Mouse (Mus musculus): ENCODE measurements around the gene Fam69a. TPM values are rescaled to one million over a fixed set of nuclear protein-coding genes. Genes with fewer than 3 reads are reported as not detected.

The Fam69a gene
- polyA plus RNA-seq, 1 experiment from 2014 or later, result 26.0 TPM

DNA sequence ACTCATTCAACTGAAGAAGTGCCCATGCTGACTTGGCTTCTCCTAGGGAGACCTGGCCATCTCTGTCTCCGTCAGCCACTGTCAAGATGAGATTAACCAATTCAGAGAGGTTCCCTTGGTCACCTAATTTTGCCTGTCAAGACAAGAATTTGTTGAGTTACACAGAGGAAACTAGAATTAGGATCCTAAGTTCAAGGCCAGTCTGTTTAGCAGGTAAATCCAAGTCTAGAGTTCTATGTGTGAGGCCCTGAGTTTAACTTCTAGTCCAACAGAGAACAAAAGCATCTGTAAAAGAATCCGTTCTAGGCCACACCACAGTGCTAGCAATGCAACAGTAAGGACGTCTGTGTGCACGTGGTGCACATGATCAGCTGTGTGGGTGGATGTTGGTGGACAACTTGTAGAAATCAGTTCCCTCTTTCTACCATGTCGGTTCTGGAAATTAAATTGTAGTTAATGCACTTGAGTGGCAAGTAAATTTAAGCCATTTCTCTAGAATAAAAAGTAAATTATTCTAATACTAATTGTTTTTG lies 76.7 kb downstream of the Fam69a start:
- Histone ChIP-seq H3K27me3 (ENCODE audit: control insufficient read depth, insufficient read depth, low read length) (no peaks in the 10 kb centered on the region), H3K4me3 (ENCODE audit: low read depth, low read length) (no peak overlapping the region), H3K4me2 (ENCODE audit: low read depth) (no peak overlapping the region), H3K9ac (ENCODE audit: low read length) (no peak overlapping the region), H3K36me3 (ENCODE audit: control insufficient read depth, insufficient read depth, low read length) (peaks cover 11% of the 10 kb centered on the region), H3K27ac (ENCODE audit: low read depth, low read length) (no peak overlapping the region), H3K9me3 (ENCODE audit: control insufficient read depth, low read length) (no peaks in the 10 kb centered on the region), H3K4me1 (ENCODE audit: control insufficient read depth, insufficient read depth, low read length) (no peaks in the 10 kb centered on the region)
- no peak for DNase-seq (ENCODE audit: low spot score)
- 65% methylated on average over 5 of the region's 5 CpGs for WGBS
- ATAC-seq (ENCODE audit: insufficient read depth, low FRiP score, low TSS enrichment), result no peak

DNA sequence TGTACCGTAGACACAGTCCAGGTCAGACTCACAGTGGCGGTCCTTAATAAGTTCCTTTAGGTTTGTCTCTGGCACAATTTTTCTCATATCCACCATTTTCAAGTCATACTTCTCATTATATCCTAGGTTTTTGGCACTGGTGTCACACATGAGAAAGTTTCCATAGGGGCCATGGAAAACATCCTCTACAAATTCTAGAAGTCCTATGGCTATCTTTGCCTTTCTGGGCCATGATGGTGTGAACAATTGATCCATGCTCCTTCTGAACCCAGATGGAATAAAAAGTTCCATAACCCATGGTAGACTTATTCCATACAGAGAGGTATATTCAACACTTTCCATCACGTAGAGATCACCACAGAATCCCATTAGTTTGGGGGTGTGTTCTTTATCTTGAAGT lies 77.2 kb downstream of the Fam69a start:
- no peak overlapping the region for H3K4me2 ChIP-seq (ENCODE audit: low read depth)
- H3K9ac ChIP-seq (ENCODE audit: low read length), result no peak overlapping the region
- H3K9me3 ChIP-seq (ENCODE audit: control insufficient read depth, low read length), result no peaks in the 10 kb centered on the region
- WGBS, result 89% methylated on average over 3 of the region's 3 CpGs
- H3K27me3 ChIP-seq (ENCODE audit: control insufficient read depth, insufficient read depth, low read length), result no peaks in the 10 kb centered on the region
- DNase-seq (ENCODE audit: low spot score) (no peak), ATAC-seq (ENCODE audit: insufficient read depth, low FRiP score, low TSS enrichment) (no peak)
- peaks cover 14% of the 10 kb centered on the region for H3K36me3 ChIP-seq (ENCODE audit: control insufficient read depth, insufficient read depth, low read length)
- no peaks in the 10 kb centered on the region for H3K4me1 ChIP-seq (ENCODE audit: control insufficient read depth, insufficient read depth, low read length)
- H3K27ac ChIP-seq (ENCODE audit: low read depth, low read length), result no peak overlapping the region
- no peak overlapping the region for H3K4me3 ChIP-seq (ENCODE audit: low read depth, low read length)

DNA sequence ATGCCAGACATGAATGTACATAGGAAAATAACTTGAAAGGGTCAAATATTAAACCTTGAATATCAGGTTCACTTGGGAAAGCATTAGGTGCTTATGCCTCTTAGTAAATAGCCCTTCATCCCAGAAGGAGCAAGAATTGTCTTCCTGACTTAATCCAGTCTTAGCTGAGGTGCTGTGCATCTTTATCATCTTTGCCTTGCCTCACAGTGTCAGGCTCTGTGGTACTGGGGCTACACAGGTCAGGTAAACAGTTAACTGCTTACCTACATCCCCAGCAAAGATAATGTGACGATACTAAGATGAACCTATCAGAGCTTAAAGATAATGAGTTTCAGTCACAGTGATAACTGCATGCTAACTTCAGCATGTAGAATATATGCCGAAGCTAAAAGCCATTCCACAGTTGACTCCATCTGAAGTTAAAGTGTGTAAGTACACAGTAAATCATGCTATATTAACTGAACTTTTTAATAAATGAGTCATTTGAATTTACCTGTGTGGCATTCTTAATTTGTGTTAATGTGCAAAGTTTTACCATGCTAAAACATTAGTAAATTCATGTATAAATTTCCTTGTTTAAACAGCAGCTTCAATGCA lies 78.3 kb downstream of the Fam69a start:
- Histone ChIP-seq H3K36me3 (ENCODE audit: control insufficient read depth, insufficient read depth, low read length) (peaks cover 19% of the 10 kb centered on the region), H3K9ac (ENCODE audit: low read length) (no peak overlapping the region), H3K27me3 (ENCODE audit: control insufficient read depth, insufficient read depth, low read length) (no peaks in the 10 kb centered on the region), H3K4me3 (ENCODE audit: low read depth, low read length) (no peak overlapping the region), H3K27ac (ENCODE audit: low read depth, low read length) (no peak overlapping the region), H3K9me3 (ENCODE audit: control insufficient read depth, low read length) (no peaks in the 10 kb centered on the region), H3K4me2 (ENCODE audit: low read depth) (no peak overlapping the region), H3K4me1 (ENCODE audit: control insufficient read depth, insufficient read depth, low read length) (no peaks in the 10 kb centered on the region)
- ATAC-seq (ENCODE audit: insufficient read depth, low FRiP score, low TSS enrichment) (no peak), DNase-seq (ENCODE audit: low spot score) (no peak)
- WGBS, result 91% methylated on average over 2 of the region's 2 CpGs

DNA sequence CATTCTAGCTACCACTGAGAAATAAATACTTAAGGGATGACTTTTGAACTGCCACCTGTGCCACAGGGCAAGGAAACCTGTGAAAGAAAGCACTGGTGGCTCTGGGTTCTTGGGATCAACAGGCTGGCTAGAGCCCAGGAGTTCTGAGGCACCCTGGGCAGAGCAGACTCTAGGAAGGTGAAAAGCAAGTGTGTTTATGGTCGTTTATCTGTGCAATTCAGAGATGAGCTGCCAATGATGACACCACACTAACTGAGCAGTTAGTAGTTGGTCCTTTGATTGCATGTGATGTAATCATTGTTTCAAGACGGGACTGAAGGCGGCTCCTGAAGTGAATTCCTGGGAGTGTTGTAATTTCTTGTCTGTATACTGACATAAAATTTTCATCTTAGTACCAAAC lies 82.6 kb downstream of the Fam69a start:
- ATAC-seq (ENCODE audit: insufficient read depth, low FRiP score, low TSS enrichment), result no peak
- peaks cover 19% of the 10 kb centered on the region for H3K36me3 ChIP-seq (ENCODE audit: control insufficient read depth, insufficient read depth, low read length)
- 78% methylated on average over 3 of the region's 3 CpGs for WGBS

DNA sequence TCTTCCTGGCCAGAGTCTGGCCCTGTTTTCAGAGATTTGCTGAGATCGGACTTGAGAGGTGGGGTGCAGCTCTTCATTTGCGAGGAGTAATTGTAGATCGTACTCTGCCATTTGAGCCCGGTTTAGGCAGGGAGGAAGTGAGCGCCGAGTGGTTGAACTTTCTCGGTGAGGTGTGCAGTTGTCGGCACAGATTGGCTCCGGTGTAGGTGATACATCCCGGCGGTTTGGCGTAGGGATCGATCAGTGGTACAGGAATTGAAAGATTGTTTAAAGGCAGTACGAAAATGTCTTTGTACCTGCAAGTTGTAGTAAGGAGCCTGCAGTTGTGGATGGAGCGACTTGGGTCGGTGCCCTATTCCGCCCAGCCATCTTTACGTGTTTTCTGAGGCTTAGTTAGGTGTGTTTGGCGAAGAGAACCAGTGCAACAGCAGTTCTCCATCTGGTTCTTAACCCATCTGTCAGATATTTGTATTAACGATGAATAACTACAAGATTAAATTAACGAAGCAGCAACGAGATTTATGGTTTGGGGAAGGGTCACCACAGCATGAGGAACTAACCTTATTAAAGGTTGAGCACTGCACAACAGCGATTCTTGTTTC lies 85.8 kb downstream of the Fam69a start:
- H3K4me1 ChIP-seq (ENCODE audit: control insufficient read depth, insufficient read depth, low read length), result no peaks in the 10 kb centered on the region; the same call in none of the 2 replicates
- H3K36me3 ChIP-seq (ENCODE audit: control insufficient read depth, insufficient read depth, low read length), result peaks cover 13% of the 10 kb centered on the region
- H3K27ac ChIP-seq (ENCODE audit: low read depth, low read length), result peak overlapping the region; percentile 76
- WGBS, result under 1% methylated on average over 23 of the region's 23 CpGs
- H3K4me2 ChIP-seq (ENCODE audit: low read depth), result peak overlapping the region; percentile 77
- ATAC-seq (ENCODE audit: insufficient read depth, low FRiP score, low TSS enrichment) (peak; percentile 42), DNase-seq (ENCODE audit: low spot score) (no peak)
- no peaks in the 10 kb centered on the region for H3K9me3 ChIP-seq (ENCODE audit: control insufficient read depth, low read length)
- H3K9ac ChIP-seq (ENCODE audit: low read length), result peak overlapping the region; percentile 98
- H3K4me3 ChIP-seq (ENCODE audit: low read depth, low read length), result peak overlapping the region; percentile 99
- H3K27me3 ChIP-seq (ENCODE audit: control insufficient read depth, insufficient read depth, low read length), result no peaks in the 10 kb centered on the region

More for the DNA sequence above, 82.6 kb downstream of the Fam69a start:
- H3K4me1 ChIP-seq (ENCODE audit: control insufficient read depth, insufficient read depth, low read length), result no peaks in the 10 kb centered on the region; the same call in none of the 2 replicates
- H3K9ac ChIP-seq (ENCODE audit: low read length), result no peak overlapping the region
- no peak for DNase-seq (ENCODE audit: low spot score)
- H3K4me3 ChIP-seq (ENCODE audit: low read depth, low read length), result no peak overlapping the region
- H3K27ac ChIP-seq (ENCODE audit: low read depth, low read length), result no peak overlapping the region
- H3K9me3 ChIP-seq (ENCODE audit: control insufficient read depth, low read length), result no peaks in the 10 kb centered on the region
- no peaks in the 10 kb centered on the region for H3K27me3 ChIP-seq (ENCODE audit: control insufficient read depth, insufficient read depth, low read length)
- no peak overlapping the region for H3K4me2 ChIP-seq (ENCODE audit: low read depth)

DNA sequence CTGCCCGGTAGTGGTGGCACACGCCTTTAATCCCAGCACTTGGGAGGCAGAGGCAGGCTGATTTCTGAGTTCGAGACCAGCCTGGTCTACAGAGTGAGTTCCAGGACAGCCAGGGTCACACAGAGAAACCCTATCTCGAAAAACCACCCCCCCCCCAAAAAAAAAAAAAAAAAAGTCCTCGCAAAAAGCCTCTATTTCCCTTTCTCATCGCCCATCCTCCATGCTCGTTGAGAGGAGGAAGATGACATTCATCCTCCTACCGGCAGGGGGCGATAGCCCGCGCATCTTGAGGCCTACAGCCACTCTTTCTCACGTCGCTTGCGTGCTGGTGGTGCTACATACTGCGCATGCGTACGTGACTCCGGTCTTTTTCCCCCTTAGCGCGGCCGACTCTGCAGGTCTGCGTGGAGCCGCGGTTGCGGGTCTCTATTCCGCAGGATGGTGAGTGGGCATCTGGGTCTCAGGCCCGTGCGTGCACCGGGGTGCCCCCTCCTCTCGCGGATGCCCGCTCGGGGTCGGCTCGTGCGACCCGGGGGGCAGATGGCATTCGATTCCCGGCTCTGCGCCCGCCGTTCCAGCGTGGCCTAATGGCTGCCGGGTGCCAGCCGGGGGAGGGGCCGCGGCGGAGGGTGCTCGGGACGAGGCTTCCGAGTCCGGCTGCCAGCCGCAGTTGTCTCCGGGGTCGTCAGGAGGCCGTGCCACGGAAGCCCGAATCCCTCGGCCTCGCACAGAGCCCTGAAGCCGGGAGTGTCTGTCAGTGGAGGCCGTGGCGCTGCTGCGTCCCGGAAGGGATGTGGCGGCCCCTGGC lies 86.5 kb downstream of the Fam69a start, which contains the start of gene Rpl5:
Gene Rpl5, plus strand, starts transcription at position 297 of the 808 bp plus-strand sequence.
- Histone ChIP-seq H3K9me3 (ENCODE audit: control insufficient read depth, low read length) (no peaks in the 10 kb centered on the region), H3K4me1 (ENCODE audit: control insufficient read depth, insufficient read depth, low read length) (no peaks in the 10 kb centered on the region; the same call in none of the 2 replicates), H3K4me3 (ENCODE audit: low read depth, low read length) (peak within 1 kb of the TSS; percentile 99), H3K9ac (ENCODE audit: low read length) (peak within 1 kb of the TSS; percentile 98), H3K27ac (ENCODE audit: low read depth, low read length) (peak within 1 kb of the TSS; percentile 76), H3K27me3 (ENCODE audit: control insufficient read depth, insufficient read depth, low read length) (no peaks in the 10 kb centered on the region), H3K36me3 (ENCODE audit: control insufficient read depth, insufficient read depth, low read length) (peaks cover 8% of the 10 kb centered on the region), H3K4me2 (ENCODE audit: low read depth) (peak within 1 kb of the TSS; percentile 77)
- ATAC-seq (ENCODE audit: insufficient read depth, low FRiP score, low TSS enrichment) (peak; percentile 97), DNase-seq (ENCODE audit: low spot score) (peak; percentile 94)
- WGBS, result 3% methylated on average over 58 of the region's 66 CpGs

DNA sequence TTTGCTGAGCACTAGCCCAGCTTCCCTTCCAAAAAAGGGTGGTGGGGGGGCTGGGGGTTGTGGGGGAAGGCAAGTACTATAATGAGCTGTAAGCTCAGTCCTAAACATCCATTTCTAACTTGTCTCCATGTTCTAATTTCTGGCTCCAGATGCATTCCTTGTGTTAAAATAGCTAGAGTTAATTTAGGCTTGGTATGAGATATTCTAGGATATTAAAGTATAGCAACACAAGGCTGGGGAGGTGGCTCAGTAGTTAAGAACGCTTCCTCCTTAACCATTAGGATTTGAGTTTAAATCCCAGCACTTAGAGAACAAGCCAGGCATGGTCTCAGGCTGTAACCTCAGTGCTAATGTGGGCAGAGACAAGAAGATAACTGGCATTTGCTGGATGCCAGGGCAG lies 90.6 kb downstream of the Fam69a start:
- no peaks in the 10 kb centered on the region for H3K36me3 ChIP-seq (ENCODE audit: control insufficient read depth, insufficient read depth, low read length)
- H3K27me3 ChIP-seq (ENCODE audit: control insufficient read depth, insufficient read depth, low read length), result no peaks in the 10 kb centered on the region
- H3K27ac ChIP-seq (ENCODE audit: low read depth, low read length), result no peak overlapping the region
- no peak for ATAC-seq (ENCODE audit: insufficient read depth, low FRiP score, low TSS enrichment)
- H3K4me2 ChIP-seq (ENCODE audit: low read depth), result no peak overlapping the region
- H3K4me3 ChIP-seq (ENCODE audit: low read depth, low read length), result no peak overlapping the region
- no peaks in the 10 kb centered on the region for H3K9me3 ChIP-seq (ENCODE audit: control insufficient read depth, low read length)
- DNase-seq (ENCODE audit: low spot score), result no peak
- H3K9ac ChIP-seq (ENCODE audit: low read length), result no peak overlapping the region
- 82% methylated on average over 1 of the region's 1 CpGs for WGBS
- H3K4me1 ChIP-seq (ENCODE audit: control insufficient read depth, insufficient read depth, low read length), result no peaks in the 10 kb centered on the region

DNA sequence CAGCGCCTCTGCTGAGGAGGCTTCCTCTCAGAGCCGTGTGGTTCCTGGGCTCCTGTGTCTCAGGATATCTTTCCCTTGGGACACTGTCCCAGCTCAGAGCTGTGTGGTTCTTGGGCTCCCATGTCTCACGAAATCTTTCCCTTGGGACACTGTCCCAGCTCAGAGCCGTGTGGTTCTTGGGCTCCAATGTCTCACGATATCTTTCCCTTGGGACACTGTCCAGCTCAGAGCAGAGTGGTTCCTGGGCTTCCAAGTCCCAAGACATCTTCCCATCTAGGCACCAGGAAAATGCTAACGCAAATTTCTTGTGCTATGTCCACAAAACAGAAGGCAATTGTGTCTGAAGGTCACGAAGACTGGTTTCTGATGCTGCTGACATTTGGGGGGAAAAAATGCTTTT lies 92.2 kb downstream of the Fam69a start:
- 73% methylated on average over 7 of the region's 7 CpGs for WGBS
- H3K27me3 ChIP-seq (ENCODE audit: control insufficient read depth, insufficient read depth, low read length), result no peaks in the 10 kb centered on the region
- ATAC-seq (ENCODE audit: insufficient read depth, low FRiP score, low TSS enrichment), result no peak

More for the DNA sequence above, 92.2 kb downstream of the Fam69a start:
- H3K4me1 ChIP-seq (ENCODE audit: control insufficient read depth, insufficient read depth, low read length), result no peaks in the 10 kb centered on the region
- H3K27ac ChIP-seq (ENCODE audit: low read depth, low read length), result no peak overlapping the region
- no peaks in the 10 kb centered on the region for H3K36me3 ChIP-seq (ENCODE audit: control insufficient read depth, insufficient read depth, low read length)
- no peak overlapping the region for H3K9ac ChIP-seq (ENCODE audit: low read length)
- H3K4me2 ChIP-seq (ENCODE audit: low read depth), result no peak overlapping the region
- no peaks in the 10 kb centered on the region for H3K9me3 ChIP-seq (ENCODE audit: control insufficient read depth, low read length)
- DNase-seq (ENCODE audit: low spot score), result no peak
- no peak overlapping the region for H3K4me3 ChIP-seq (ENCODE audit: low read depth, low read length)

Data from neural tube, embryonic 11.5 days (tissue).